Mouse (Mus musculus): ENCODE results near the gene Spred1. TPM values are rescaled to one million over a fixed set of nuclear protein-coding genes. Genes with fewer than 3 reads are reported as not detected.
A peak's percentile ranks its signal among the peaks of the same experiment; 100 is the strongest.

Gene Spred1
- total and polyA plus RNA-seq, 2 experiments from 2014 or later, result 15.3 to 50.0 TPM

DNA sequence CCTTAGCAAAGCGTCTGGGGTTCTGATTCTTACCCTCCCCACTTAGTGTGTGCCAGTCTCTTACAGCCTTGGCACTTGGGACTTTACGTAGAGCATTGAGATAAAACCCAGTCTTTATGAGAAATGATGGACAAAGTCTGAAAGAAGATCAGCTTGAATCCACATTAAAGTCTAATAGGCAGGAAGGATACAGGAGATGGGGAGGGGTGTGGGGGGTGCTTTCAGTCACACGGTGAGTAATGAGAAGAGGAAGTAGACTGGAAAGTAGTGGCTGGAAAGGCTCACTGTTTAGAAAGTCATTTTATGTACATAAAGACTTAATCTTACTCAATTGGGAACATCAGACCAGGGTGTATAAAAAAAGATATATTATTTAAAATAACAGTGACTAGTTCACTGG lies 47.9 kb downstream of the Spred1 start:
- no peaks in the 10 kb centered on the region for H3K9me3 ChIP-seq (ENCODE audit: low read length)
- DNase-seq (ENCODE audit: low spot score), result no peak
- WGBS, result 62% methylated on average over 3 of the region's 3 CpGs
- no peaks in the 10 kb centered on the region for H3K27me3 ChIP-seq (ENCODE audit: insufficient read depth, low read length)
- no peaks in the 10 kb centered on the region for H3K4me1 ChIP-seq (ENCODE audit: insufficient read depth, low read length)
- no peak for ATAC-seq
- no peak overlapping the region for H3K27ac ChIP-seq
- H3K4me3 ChIP-seq (ENCODE audit: low read length), result no peak overlapping the region
- H3K36me3 ChIP-seq (ENCODE audit: insufficient read depth, low read length), result no peaks in the 10 kb centered on the region
- H3K9ac ChIP-seq (replicated peaks; ENCODE audit: low read length), result no peak overlapping the region
- TF ChIP-seq CTCF (IDR thresholded peaks at IDR 0.05; ENCODE audit: low read depth), result no peak
- H3K4me2 ChIP-seq (ENCODE audit: low read depth, low read length), result no peak overlapping the region

DNA sequence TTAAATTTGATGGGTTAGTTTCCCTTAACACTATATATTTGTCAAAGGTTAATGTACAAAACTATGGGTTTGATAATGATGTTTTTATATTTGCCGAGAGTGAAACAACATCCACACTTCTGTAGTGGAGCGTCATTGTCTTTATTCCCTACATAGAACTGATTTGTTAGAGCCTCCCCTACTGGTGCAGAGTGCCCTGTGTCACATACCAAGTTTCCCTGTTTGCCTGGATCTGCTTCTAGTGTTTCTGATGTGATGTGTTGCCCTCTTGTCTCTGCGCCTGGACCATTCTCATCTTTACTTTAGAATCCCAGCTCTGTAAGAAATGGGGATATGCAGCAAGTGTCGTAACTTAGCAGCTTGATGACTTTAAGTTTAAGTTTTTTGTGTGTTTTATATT lies 51.8 kb downstream of the Spred1 start:
- ATAC-seq, result no peak
- 76% methylated on average over 4 of the region's 4 CpGs for WGBS

DNA sequence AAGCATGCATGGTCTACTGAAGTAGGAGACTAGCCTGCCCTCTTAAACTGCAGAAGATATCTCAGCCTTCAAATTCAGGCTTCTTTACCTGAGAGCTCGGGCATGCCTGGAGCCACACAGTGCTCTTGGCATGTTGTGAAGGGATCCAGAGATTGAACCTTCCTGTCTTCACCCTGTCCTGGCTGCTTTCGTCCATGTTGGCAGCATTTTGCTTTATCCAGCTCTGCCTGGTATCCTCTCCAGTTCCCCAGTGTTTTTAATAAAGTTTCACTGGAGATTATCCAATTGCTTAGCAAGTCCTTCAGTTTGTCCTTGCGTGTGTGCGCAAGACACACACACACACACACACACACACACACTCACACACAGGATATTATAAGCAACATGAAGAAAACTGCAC lies 54.9 kb downstream of the Spred1 start:
- Histone ChIP-seq H3K36me3 (ENCODE audit: insufficient read depth, low read length) (0 out of 2 replicates have a peak, but pooled peaks cover 5% of the 10 kb centered on the region), H3K4me1 (ENCODE audit: insufficient read depth, low read length) (no peaks in the 10 kb centered on the region), H3K9me3 (ENCODE audit: low read length) (no peaks in the 10 kb centered on the region), H3K9ac (replicated peaks; ENCODE audit: low read length) (no peak overlapping the region), H3K4me3 (ENCODE audit: low read length) (no peak overlapping the region), H3K4me2 (ENCODE audit: low read depth, low read length) (no peak overlapping the region), H3K27ac (no peak overlapping the region), H3K27me3 (ENCODE audit: insufficient read depth, low read length) (no peaks in the 10 kb centered on the region)
- no peak for TF ChIP-seq CTCF (IDR thresholded peaks at IDR 0.05; ENCODE audit: low read depth)
- DNase-seq (ENCODE audit: low spot score) (no peak), ATAC-seq (no peak)
- 79% methylated on average over 4 of the region's 4 CpGs for WGBS

More for the DNA sequence above, 51.8 kb downstream of the Spred1 start:
- DNase-seq (ENCODE audit: low spot score), result no peak
- Histone ChIP-seq H3K27me3 (ENCODE audit: insufficient read depth, low read length) (no peaks in the 10 kb centered on the region), H3K4me1 (ENCODE audit: insufficient read depth, low read length) (no peaks in the 10 kb centered on the region), H3K36me3 (ENCODE audit: insufficient read depth, low read length) (0 out of 2 replicates have a peak, but pooled peaks cover 5% of the 10 kb centered on the region), H3K9me3 (ENCODE audit: low read length) (no peaks in the 10 kb centered on the region), H3K27ac (no peak overlapping the region), H3K9ac (replicated peaks; ENCODE audit: low read length) (no peak overlapping the region), H3K4me3 (ENCODE audit: low read length) (no peak overlapping the region), H3K4me2 (ENCODE audit: low read depth, low read length) (no peak overlapping the region)
- TF ChIP-seq CTCF (IDR thresholded peaks at IDR 0.05; ENCODE audit: low read depth), result peak; percentile 53

DNA sequence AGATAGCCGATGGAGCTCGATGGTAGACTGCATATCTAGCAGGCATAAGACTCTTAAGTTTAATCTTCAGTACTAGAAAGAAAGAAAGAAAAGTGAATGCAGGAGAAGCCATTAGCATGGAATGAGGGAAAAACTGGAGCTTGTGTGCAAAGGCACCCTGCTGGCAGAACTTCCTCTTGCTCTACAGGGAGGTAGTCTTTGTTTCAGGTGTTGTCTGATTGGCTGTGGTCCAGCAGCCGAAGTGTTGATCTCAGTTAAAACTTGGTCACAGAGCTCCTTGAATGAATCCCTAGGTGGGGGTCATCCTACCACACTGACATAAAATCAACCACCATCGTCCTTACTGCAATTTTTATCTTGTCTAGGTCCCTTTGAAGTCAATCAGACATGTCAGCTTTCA lies 55.8 kb downstream of the Spred1 start:
- Histone ChIP-seq H3K4me2 (ENCODE audit: low read depth, low read length) (no peak overlapping the region), H3K4me3 (ENCODE audit: low read length) (no peak overlapping the region), H3K27ac (no peak overlapping the region), H3K9ac (replicated peaks; ENCODE audit: low read length) (no peak overlapping the region), H3K4me1 (ENCODE audit: insufficient read depth, low read length) (no peaks in the 10 kb centered on the region), H3K9me3 (ENCODE audit: low read length) (no peaks in the 10 kb centered on the region), H3K36me3 (ENCODE audit: insufficient read depth, low read length) (0 out of 2 replicates have a peak, but pooled peaks cover 5% of the 10 kb centered on the region), H3K27me3 (ENCODE audit: insufficient read depth, low read length) (no peaks in the 10 kb centered on the region)
- no peak for DNase-seq (ENCODE audit: low spot score)
- ATAC-seq, result no peak
- no peak for TF ChIP-seq CTCF (IDR thresholded peaks at IDR 0.05; ENCODE audit: low read depth)
- 64% methylated on average over 4 of the region's 4 CpGs for WGBS

DNA sequence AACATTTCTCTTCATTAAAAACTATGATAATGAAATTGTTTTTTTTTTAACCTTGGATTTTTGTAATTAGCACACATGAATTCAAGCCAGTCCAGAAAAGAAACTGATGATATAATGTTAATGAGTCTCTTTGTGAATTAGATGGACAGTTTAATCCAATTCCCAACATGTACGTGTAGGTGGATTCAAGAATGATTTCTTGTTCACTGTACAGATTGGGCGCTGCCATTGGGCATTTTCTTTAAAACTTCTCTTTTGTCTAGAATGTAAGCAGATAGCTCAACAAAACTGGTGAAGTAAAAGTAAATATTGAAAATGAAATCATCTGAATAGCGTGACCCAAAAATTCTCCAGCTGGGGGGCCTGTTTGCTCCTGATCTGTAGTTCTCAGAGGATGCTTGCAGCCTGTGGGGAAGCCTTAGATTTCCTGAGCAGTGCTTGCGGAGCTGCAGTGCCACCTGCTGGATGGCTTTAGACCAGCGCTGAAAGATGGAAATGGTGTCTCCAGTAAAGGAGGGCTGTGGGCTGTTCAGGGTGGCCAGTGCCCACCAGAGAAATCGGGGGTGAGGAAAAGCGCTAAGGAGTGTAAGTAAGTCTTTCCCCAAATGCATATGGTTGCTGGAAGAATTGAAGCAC lies 59.2 kb downstream of the Spred1 start:
- WGBS, result 35% methylated on average over 7 of the region's 7 CpGs
- H3K9ac ChIP-seq (replicated peaks; ENCODE audit: low read length), result no peak overlapping the region
- no peaks in the 10 kb centered on the region for H3K27me3 ChIP-seq (ENCODE audit: insufficient read depth, low read length)
- H3K4me2 ChIP-seq (ENCODE audit: low read depth, low read length), result no peak overlapping the region
- H3K27ac ChIP-seq, result no peak overlapping the region
- no peaks in the 10 kb centered on the region for H3K9me3 ChIP-seq (ENCODE audit: low read length)
- peaks cover 8% of the 10 kb centered on the region for H3K36me3 ChIP-seq (ENCODE audit: insufficient read depth, low read length)
- peak; percentile 91 for DNase-seq (ENCODE audit: low spot score)
- peak; percentile 96 for TF ChIP-seq CTCF (IDR thresholded peaks at IDR 0.05; ENCODE audit: low read depth)
- ATAC-seq, result peak; percentile 92
- no peak overlapping the region for H3K4me3 ChIP-seq (ENCODE audit: low read length)
- H3K4me1 ChIP-seq (ENCODE audit: insufficient read depth, low read length), result no peaks in the 10 kb centered on the region

DNA sequence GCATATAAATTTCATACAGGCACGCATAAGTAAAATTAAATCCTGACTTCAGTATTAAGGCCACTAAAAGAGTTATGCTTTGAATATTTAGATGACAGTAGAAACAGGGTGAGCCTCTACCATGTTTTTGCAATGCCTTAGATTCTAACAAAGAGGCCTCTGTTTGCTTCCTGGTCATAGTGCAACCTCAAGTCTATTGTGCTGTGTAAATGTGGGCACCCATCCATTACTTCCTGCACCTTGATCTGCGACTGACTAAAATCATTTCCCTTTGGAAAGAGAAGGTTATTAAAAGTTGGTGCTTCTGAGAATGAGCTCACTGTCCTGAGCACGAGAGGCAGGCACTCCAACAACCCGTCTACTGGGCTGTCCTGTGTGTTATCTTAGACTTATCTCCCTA lies 64.4 kb downstream of the Spred1 start:
- DNase-seq (ENCODE audit: low spot score) (no peak), ATAC-seq (no peak)
- no peak overlapping the region for H3K4me2 ChIP-seq (ENCODE audit: low read depth, low read length)
- no peak for TF ChIP-seq CTCF (IDR thresholded peaks at IDR 0.05; ENCODE audit: low read depth)
- H3K9me3 ChIP-seq (ENCODE audit: low read length), result no peaks in the 10 kb centered on the region
- H3K36me3 ChIP-seq (ENCODE audit: insufficient read depth, low read length), result peaks cover 3% of the 10 kb centered on the region
- 72% methylated on average over 4 of the region's 4 CpGs for WGBS
- H3K27ac ChIP-seq, result no peak overlapping the region
- no peaks in the 10 kb centered on the region for H3K4me1 ChIP-seq (ENCODE audit: insufficient read depth, low read length)
- H3K9ac ChIP-seq (replicated peaks; ENCODE audit: low read length), result no peak overlapping the region
- H3K27me3 ChIP-seq (ENCODE audit: insufficient read depth, low read length), result no peaks in the 10 kb centered on the region
- no peak overlapping the region for H3K4me3 ChIP-seq (ENCODE audit: low read length)

DNA sequence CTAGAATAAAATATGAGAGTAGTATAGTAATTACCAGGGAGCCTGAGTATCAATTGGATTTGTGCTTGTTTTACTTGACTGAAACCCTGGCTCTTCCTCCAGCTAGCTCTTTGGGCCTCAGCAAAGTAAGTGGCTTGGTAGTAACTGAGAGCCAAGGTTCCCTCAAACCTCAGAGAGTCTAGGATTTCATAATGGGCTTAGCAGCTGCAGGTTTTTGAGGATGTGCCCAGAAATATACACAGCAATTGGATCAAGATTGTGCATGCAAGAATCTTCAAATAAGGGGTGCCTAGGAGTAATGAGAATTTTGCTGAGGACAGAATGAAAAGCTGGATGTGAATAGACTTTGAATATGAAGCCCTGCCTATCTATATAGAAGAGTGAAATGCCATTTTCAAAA lies 69.7 kb downstream of the Spred1 start:
- Histone ChIP-seq H3K4me3 (ENCODE audit: low read length) (no peak overlapping the region), H3K4me2 (ENCODE audit: low read depth, low read length) (no peak overlapping the region), H3K9me3 (ENCODE audit: low read length) (no peaks in the 10 kb centered on the region), H3K27me3 (ENCODE audit: insufficient read depth, low read length) (no peaks in the 10 kb centered on the region), H3K9ac (replicated peaks; ENCODE audit: low read length) (no peak overlapping the region), H3K27ac (no peak overlapping the region), H3K36me3 (ENCODE audit: insufficient read depth, low read length) (no peaks in the 10 kb centered on the region), H3K4me1 (ENCODE audit: insufficient read depth, low read length) (no peaks in the 10 kb centered on the region)
- no peak for DNase-seq (ENCODE audit: low spot score)
- no peak for ATAC-seq
- TF ChIP-seq CTCF (IDR thresholded peaks at IDR 0.05; ENCODE audit: low read depth), result no peak

Measured in hindbrain, postnatal 0 days (tissue).